In the genomic region with DNA sequence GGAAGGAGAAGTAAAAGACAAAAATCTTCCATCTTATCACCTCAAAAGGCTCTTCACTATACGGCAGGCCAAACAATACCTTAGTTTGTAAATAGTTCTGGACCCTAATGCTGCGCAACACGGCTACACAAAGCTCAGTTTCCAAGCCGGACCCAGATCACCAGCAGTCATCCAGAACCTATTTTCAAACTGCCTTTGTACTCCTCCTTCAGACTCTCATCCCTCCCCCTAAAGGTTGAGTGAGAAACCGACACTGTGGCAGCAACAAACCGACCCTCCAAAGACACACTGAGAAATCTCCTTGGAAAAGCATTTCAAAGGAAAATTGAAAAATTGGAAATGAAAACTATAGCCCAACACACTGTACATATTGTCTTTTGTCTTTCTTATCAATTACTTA, we compare ENCODE assay signal across 8 mouse cellular contexts. TPM values are rescaled to one million over a fixed set of nuclear protein-coding genes. Genes with fewer than 3 reads are reported as not detected.
DNase-seq lines count a peak whose midpoint lies in the region; ATAC-seq and TF ChIP-seq lines count a peak whose summit lies in the region.

No protein-coding gene starts in this region.

- H3K9ac ChIP-seq in lung, embryonic 14.5 days: peak overlapping the region; percentile 55
- peak overlapping the region; percentile 59 for H3K9ac ChIP-seq in limb, embryonic 13.5 days

- no peaks in the 10 kb centered on the region for H3K9me3 ChIP-seq in lung, embryonic 14.5 days (ENCODE audit: low read depth, low read length)
- H3K9me3 ChIP-seq in limb, embryonic 13.5 days: no peaks in the 10 kb centered on the region

- peak; percentile 47 for TF ChIP-seq CTCF in lung, embryonic 14.5 days (IDR thresholded peaks at IDR 0.05; ENCODE audit: low read depth)
- no peak for TF ChIP-seq CTCF in embryonic fibroblast, embryonic 13.5 days (IDR thresholded peaks at IDR 0.05; ENCODE audit: borderline replicate concordance, insufficient read depth, low read length)
- TF ChIP-seq CTCF in small intestine, adult 2 months (IDR thresholded peaks at IDR 0.05; ENCODE audit: extremely low read depth, insufficient read length, insufficient replicate concordance, low read depth, low read length): no peak

- no peaks in the 10 kb centered on the region for H3K36me3 ChIP-seq in lung, embryonic 14.5 days (ENCODE audit: insufficient read depth)
- no peaks in the 10 kb centered on the region for H3K36me3 ChIP-seq in limb, embryonic 13.5 days
- H3K36me3 ChIP-seq in small intestine, adult 2 months (ENCODE audit: control insufficient read depth, insufficient read depth, low read length): peaks cover 5% of the 10 kb centered on the region; the same call in 1 of the 2 replicates

- 25% methylated on average over 6 of the region's 6 CpGs for WGBS in lung, embryonic 14.5 days
- 57% methylated on average over 6 of the region's 6 CpGs for WGBS in limb, embryonic 13.5 days
- 12% methylated on average over 6 of the region's 6 CpGs for WGBS in small intestine, adult 2 months

- peak; percentile 64 for DNase-seq in lung, embryonic 14.5 days
- DNase-seq in lung, postnatal 14 days: no peak
- no peak for DNase-seq in layer of hippocampus, adult 11-12 months (ENCODE audit: low spot score)
- DNase-seq in right cerebral cortex, adult 18-20 months: no peak

- H3K4me2 ChIP-seq in lung, embryonic 14.5 days: peak overlapping the region; percentile 61
- peak overlapping the region; percentile 76 for H3K4me2 ChIP-seq in limb, embryonic 13.5 days (replicated peaks)

- no peaks in the 10 kb centered on the region; the same call in 1 of the 2 replicates for H3K4me1 ChIP-seq in lung, embryonic 14.5 days (ENCODE audit: insufficient read depth)
- H3K4me1 ChIP-seq in embryonic fibroblast, embryonic 13.5 days (ENCODE audit: control insufficient read depth, insufficient read depth, low read length): peaks cover 3% of the 10 kb centered on the region; the same call in 1 of the 2 replicates
- peaks cover 24% of the 10 kb centered on the region for H3K4me1 ChIP-seq in limb, embryonic 13.5 days
- peaks cover 12% of the 10 kb centered on the region for H3K4me1 ChIP-seq in small intestine, adult 2 months (ENCODE audit: control insufficient read depth, insufficient read depth, insufficient read length, low read length)

- H3K4me3 ChIP-seq in lung, embryonic 14.5 days (ENCODE audit: low read depth, low read length): peak overlapping the region; percentile 60
- H3K4me3 ChIP-seq in embryonic fibroblast, embryonic 13.5 days (ENCODE audit: insufficient read depth, low read length): peak overlapping the region; percentile 51
- peak overlapping the region; percentile 62 for H3K4me3 ChIP-seq in limb, embryonic 13.5 days
- H3K4me3 ChIP-seq in small intestine, adult 2 months (ENCODE audit: low read depth, low read length): peak overlapping the region; percentile 54

- H3K27me3 ChIP-seq in lung, embryonic 14.5 days (ENCODE audit: insufficient read depth, low read length): no peaks in the 10 kb centered on the region
- H3K27me3 ChIP-seq in limb, embryonic 13.5 days: no peaks in the 10 kb centered on the region
- no peaks in the 10 kb centered on the region for H3K27me3 ChIP-seq in small intestine, adult 2 months (ENCODE audit: control insufficient read depth, insufficient read depth, low read length)

- ATAC-seq in lung, embryonic 14.5 days (ENCODE audit: insufficient read depth): no peak; the same call in 1 of the 2 replicates
- ATAC-seq in limb, embryonic 13.5 days (ENCODE audit: low FRiP score, low read depth): no peak
- no peak for ATAC-seq in activated CD4-positive, CD25-positive, alpha-beta regulatory T cell, adult 4 months

- H3K27ac ChIP-seq in lung, embryonic 14.5 days (ENCODE audit: low read depth): no peak overlapping the region
- no peak overlapping the region for H3K27ac ChIP-seq in embryonic fibroblast, embryonic 13.5 days (ENCODE audit: insufficient read depth, low read length)
- H3K27ac ChIP-seq in limb, embryonic 13.5 days: no peak overlapping the region
- H3K27ac ChIP-seq in small intestine, adult 2 months (ENCODE audit: insufficient read depth, low read depth, low read length): no peak overlapping the region

- TF ChIP-seq POLR2A in embryonic fibroblast, embryonic 13.5 days (IDR thresholded peaks at IDR 0.05; ENCODE audit: low read depth, low read length): no peak
- no peak for TF ChIP-seq POLR2A in small intestine, adult 2 months (IDR thresholded peaks at IDR 0.05; ENCODE audit: low read depth, low read length)

RNA-seq across cellular contexts. Expression of a gene that starts 2.2 kb away (rescaled TPM):
- 59.9 and 63.3 TPM in 2 replicates for polyA plus RNA-seq in lung, embryonic 14.5 days (2014; fragmentation: Nextera tagmentation; extraction: Ambion mirVana)
- 231 and 306 TPM in 2 replicates for polyA plus RNA-seq in embryonic fibroblast, embryonic 13.5 days (2011; ENCODE audit: insufficient read length, low read depth, missing spikeins)
- 42.7 and 45.7 TPM in 2 replicates for polyA plus RNA-seq in limb, embryonic 13.5 days (2015; fragmentation: Nextera tagmentation; extraction: Ambion mirVana)
- polyA plus RNA-seq in small intestine, adult 2 months (2012; rRNA removed): 29.0 and 80.2 TPM in 2 replicates
- polyA plus RNA-seq in activated CD4-positive, CD25-positive, alpha-beta regulatory T cell, adult 4 months (2017; shearing (Covaris generic)): under 1 TPM; 0.29 to 0.67 TPM

RNA-seq across cellular contexts. Expression of a gene that starts 10.5 kb away (rescaled TPM):
- polyA plus RNA-seq in lung, embryonic 14.5 days (2014; fragmentation: Nextera tagmentation; extraction: Ambion mirVana): 0.22 and 0.39 TPM in 2 replicates
- not detected in 2 replicates for polyA plus RNA-seq in embryonic fibroblast, embryonic 13.5 days (2011; ENCODE audit: insufficient read length, low read depth, missing spikeins)
- polyA plus RNA-seq in limb, embryonic 13.5 days (2015; fragmentation: Nextera tagmentation; extraction: Ambion mirVana): 0.22 and 0.45 TPM in 2 replicates
- polyA plus RNA-seq in small intestine, adult 2 months (2012; rRNA removed): not detected in 2 replicates
- under 1 TPM; 0.15 to 0.53 TPM for polyA plus RNA-seq in activated CD4-positive, CD25-positive, alpha-beta regulatory T cell, adult 4 months (2017; shearing (Covaris generic))

RNA-seq across cellular contexts. Expression of a gene that starts 22.2 kb away (rescaled TPM):
- 419 and 427 TPM in 2 replicates for polyA plus RNA-seq in lung, embryonic 14.5 days (2014; fragmentation: Nextera tagmentation; extraction: Ambion mirVana)
- polyA plus RNA-seq in embryonic fibroblast, embryonic 13.5 days (2011; ENCODE audit: insufficient read length, low read depth, missing spikeins): 106 and 122 TPM in 2 replicates
- polyA plus RNA-seq in limb, embryonic 13.5 days (2015; fragmentation: Nextera tagmentation; extraction: Ambion mirVana): 310 and 320 TPM in 2 replicates
- polyA plus RNA-seq in small intestine, adult 2 months (2012; rRNA removed): 42.8 and 47.3 TPM in 2 replicates
- 100 to 1,000 TPM; 152 to 184 TPM for polyA plus RNA-seq in activated CD4-positive, CD25-positive, alpha-beta regulatory T cell, adult 4 months (2017; shearing (Covaris generic))

RNA-seq across cellular contexts. Expression of a gene that starts 29.5 kb away (rescaled TPM):
- polyA plus RNA-seq in lung, embryonic 14.5 days (2014; fragmentation: Nextera tagmentation; extraction: Ambion mirVana): not detected in 2 replicates
- polyA plus RNA-seq in embryonic fibroblast, embryonic 13.5 days (2011; ENCODE audit: insufficient read length, low read depth, missing spikeins): not detected in 2 replicates
- polyA plus RNA-seq in limb, embryonic 13.5 days (2015; fragmentation: Nextera tagmentation; extraction: Ambion mirVana): not detected in 2 replicates
- polyA plus RNA-seq in small intestine, adult 2 months (2012; rRNA removed): not detected in 2 replicates
- not detected for polyA plus RNA-seq in activated CD4-positive, CD25-positive, alpha-beta regulatory T cell, adult 4 months (2017; shearing (Covaris generic))

RNA-seq across cellular contexts. Expression of a gene that starts 29.8 kb away (rescaled TPM):
- 44.8 and 45.4 TPM in 2 replicates for polyA plus RNA-seq in lung, embryonic 14.5 days (2014; fragmentation: Nextera tagmentation; extraction: Ambion mirVana)
- 21.3 and 28.0 TPM in 2 replicates for polyA plus RNA-seq in embryonic fibroblast, embryonic 13.5 days (2011; ENCODE audit: insufficient read length, low read depth, missing spikeins)
- polyA plus RNA-seq in limb, embryonic 13.5 days (2015; fragmentation: Nextera tagmentation; extraction: Ambion mirVana): 32.2 and 34.5 TPM in 2 replicates
- 2.7 and 5.1 TPM in 2 replicates for polyA plus RNA-seq in small intestine, adult 2 months (2012; rRNA removed)
- polyA plus RNA-seq in activated CD4-positive, CD25-positive, alpha-beta regulatory T cell, adult 4 months (2017; shearing (Covaris generic)): 10 to 100 TPM; 16.9 to 17.8 TPM

Comparison
In these comparisons a context has a peak if more than half of its experiments do, and no peak if none do; other contexts are left out.
1. RNA of a gene that starts 2.2 kb away (polyA plus RNA-seq): 231 to 306 TPM in embryonic fibroblast, embryonic 13.5 days, 29.0 to 80.2 TPM in small intestine, adult 2 months, 59.9 to 63.3 TPM in lung, embryonic 14.5 days and 42.7 to 45.7 TPM in limb, embryonic 13.5 days; 0.29 to 0.67 TPM in activated CD4-positive, CD25-positive, alpha-beta regulatory T cell, adult 4 months; every median in the first group is over 10 times any median in the second.
2. Peak in every context shown above with its lines, with median percentiles within 50 percentile points of each other: H3K4me3 ChIP-seq.